Mouse (Mus musculus): ENCODE measurements around the gene Got1.

DNA sequence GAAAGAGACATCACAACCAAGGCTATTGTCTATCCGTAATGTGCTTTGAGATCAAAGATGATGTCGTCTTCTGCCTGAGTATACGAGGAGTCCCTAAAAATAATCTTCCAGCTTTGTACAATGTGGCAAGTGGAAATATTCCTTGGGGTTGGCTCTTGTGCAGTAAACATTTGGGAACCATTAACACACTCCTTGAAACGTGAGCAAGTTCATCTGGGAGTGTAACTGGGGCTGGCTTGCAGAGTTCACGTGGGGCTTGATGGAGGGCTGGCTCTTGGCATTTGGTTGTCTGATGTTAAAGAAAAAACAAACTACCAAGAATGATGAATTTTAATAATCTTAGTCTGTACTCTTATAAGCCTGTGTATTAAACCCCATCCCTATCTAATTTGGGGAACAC is 45.0 kb downstream of the Got1 start:
- TF ChIP-seq CTCF (IDR thresholded peaks at IDR 0.05; ENCODE audit: borderline replicate concordance, insufficient read depth, low read length) (no peak), POLR2A (IDR thresholded peaks at IDR 0.05; ENCODE audit: low read depth, low read length) (no peak)

Measured in embryonic fibroblast, embryonic 13.5 days (primary cell).